35 mouse cellular contexts compared by ENCODE assay signal in the genomic region with DNA sequence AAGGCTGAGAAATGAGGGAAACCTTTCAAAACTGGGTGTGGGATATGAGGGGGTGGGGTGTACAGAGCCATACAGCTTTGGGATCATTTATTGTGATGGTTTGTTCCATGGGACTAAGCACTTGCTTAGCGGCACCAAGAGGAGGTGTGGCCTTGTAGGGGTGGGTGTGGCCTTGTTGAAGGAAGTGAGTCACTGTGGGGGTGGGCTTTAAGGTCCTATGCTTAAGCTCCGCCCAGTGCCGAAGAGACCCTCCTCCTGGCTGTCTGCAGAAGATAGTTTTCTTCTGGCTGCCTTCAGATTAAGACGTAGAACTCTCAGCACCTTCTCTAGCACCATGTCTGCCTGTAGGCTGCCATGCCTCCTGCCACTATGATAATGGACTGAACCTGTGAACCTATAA. TPM values are rescaled to one million over a fixed set of nuclear protein-coding genes. Genes with fewer than 3 reads are reported as not detected.
"Had no signal": no experiment of that assay in that cellular context is flagged by ENCODE, and none has a peak within 500 bp of the region (broad histone marks: within the 10 kb centered on the region; RNA-seq: fewer than 3 reads in every experiment).

No protein-coding gene starts in this region.

- ATAC-seq: hindbrain, embryonic 16.5 days; hindbrain, postnatal 0 days; inflammation-experienced regulatory T-cells, adult 6 months; intestine, embryonic 15.5 days; intestine, embryonic 16.5 days; intestine, postnatal 0 days had no signal

- H3K27ac ChIP-seq: heart, embryonic 13.5 days; heart, embryonic 15.5 days; hindbrain, embryonic 10.5 days; hindbrain, embryonic 12.5 days; hindbrain, embryonic 13.5 days; hindbrain, embryonic 14.5 days; hindbrain, embryonic 15.5 days; hindbrain, postnatal 0 days; intestine, embryonic 15.5 days; kidney, postnatal 0 days; layer of hippocampus, adult 2 months; left cerebral cortex, adult 2 months had no signal

- H3K27me3 ChIP-seq: heart, embryonic 12.5 days; heart, embryonic 15.5 days; hindbrain, embryonic 12.5 days; hindbrain, embryonic 13.5 days; hindbrain, embryonic 15.5 days; intestine, embryonic 15.5 days had no signal

- H3K4me1 ChIP-seq: hindbrain, embryonic 10.5 days; hindbrain, embryonic 12.5 days; hindbrain, embryonic 13.5 days; hindbrain, embryonic 15.5 days; intestine, embryonic 15.5 days had no signal

- H3K9ac ChIP-seq: heart, embryonic 12.5 days; heart, embryonic 13.5 days; heart, embryonic 15.5 days; hindbrain, embryonic 12.5 days; hindbrain, embryonic 13.5 days; hindbrain, embryonic 14.5 days; hindbrain, embryonic 15.5 days; intestine, embryonic 15.5 days had no signal

- H3K4me3 ChIP-seq: heart, embryonic 12.5 days; heart, embryonic 13.5 days; heart, embryonic 15.5 days; hindbrain, embryonic 10.5 days; hindbrain, embryonic 12.5 days; hindbrain, embryonic 13.5 days; hindbrain, embryonic 15.5 days; intestine, embryonic 15.5 days; layer of hippocampus, adult 2 months; left cerebral cortex, adult 2 months had no signal

- DNase-seq: heart, postnatal 14 days; heart, postnatal 36 days; heart, postnatal 4 days; kidney, adult 11 months; kidney, adult 18-20 months; kidney, adult 2 months; kidney, adult 8-10 months; kidney, adult 9 months; kidney, postnatal 10 days; kidney, postnatal 14 days; kidney, postnatal 25 days; kidney, postnatal 36 days; kidney, postnatal 4 days; layer of hippocampus, adult 9-11 months; layer of hippocampus, postnatal 36 days had no signal

- H3K4me2 ChIP-seq: heart, embryonic 11.5 days; heart, embryonic 12.5 days; heart, embryonic 13.5 days; heart, embryonic 15.5 days; hindbrain, embryonic 12.5 days; hindbrain, embryonic 13.5 days; hindbrain, embryonic 14.5 days; hindbrain, embryonic 15.5 days; intestine, embryonic 15.5 days had no signal

- H3K36me3 ChIP-seq: heart, embryonic 12.5 days; heart, embryonic 13.5 days; heart, embryonic 15.5 days; hindbrain, embryonic 10.5 days; hindbrain, embryonic 12.5 days; hindbrain, embryonic 13.5 days; hindbrain, embryonic 15.5 days; intestine, embryonic 15.5 days had no signal

- H3K9me3 ChIP-seq: heart, embryonic 12.5 days; heart, embryonic 13.5 days; heart, embryonic 15.5 days; hindbrain, embryonic 10.5 days; hindbrain, embryonic 12.5 days; hindbrain, embryonic 13.5 days; hindbrain, embryonic 15.5 days; intestine, embryonic 15.5 days had no signal

RNA-seq across cellular contexts. Expression of gene Ank3, which starts 9.1 kb away (rescaled TPM):
- total RNA-seq: hematopoietic stem cell, adult 5-6 weeks had no signal

RNA-seq across cellular contexts. Expression of gene Cdk1, which starts 36.8 kb away (rescaled TPM):
- total RNA-seq: left cerebral cortex, adult 18-20 months had no signal
